Mouse (Mus musculus) cerebellum, postnatal 4 days (tissue): ENCODE results near the gene Zranb2.
A peak's percentile ranks its signal among the peaks of the same experiment; 100 is the strongest.

Source experiments
- DNase-seq, 2 experiments: peaks; one replicate each; pipeline ENCODE4 v3.0.0; 2022; ENCODE audit warnings: low spot score in 2 of 2, mixed read lengths in 1 of 2

The Zranb2 gene

GRCm38 (mm10) chr3:157533964-157534785 lies at the start of gene Zranb2:
TSS of gene Zranb2 (plus strand) at chr3:157534160.
- peak; percentile 86 to 93 for DNase-seq

- DNase-seq, result no peak
These were observed 41.9 kb upstream of the Zranb2 start for GRCm38 (mm10) chr3:157492043-157492442.

GRCm38 (mm10) chr3:157502216-157502615 lies 31.7 kb upstream of the Zranb2 start:
- no peak for DNase-seq

- no peak for DNase-seq
These were observed 19.7 kb upstream of the Zranb2 start for GRCm38 (mm10) chr3:157514116-157514796.

- no peak for DNase-seq
These were observed 17.5 kb upstream of the Zranb2 start for GRCm38 (mm10) chr3:157516471-157516870.

GRCm38 (mm10) chr3:157517992-157518391 lies 16.0 kb upstream of the Zranb2 start:
- DNase-seq, result no peak

GRCm38 (mm10) chr3:157520433-157520832 lies 13.5 kb upstream of the Zranb2 start:
- DNase-seq, result peak; percentile 24 to 54

GRCm38 (mm10) chr3:157523834-157524233 lies 10.1 kb upstream of the Zranb2 start:
- no peak for DNase-seq

GRCm38 (mm10) chr3:157531585-157531984 lies 2.4 kb upstream of the Zranb2 start:
- DNase-seq, result no peak

GRCm38 (mm10) chr3:157534786-157535415 lies 941 bp downstream of the Zranb2 start:
- DNase-seq, result no peak

GRCm38 (mm10) chr3:157549323-157549722 lies 15.4 kb downstream of the Zranb2 start:
- no peak for DNase-seq

- no peak for DNase-seq
These were observed 16.0 kb downstream of the Zranb2 start for GRCm38 (mm10) chr3:157549758-157550600.

- no peak for DNase-seq
These were observed 31.2 kb downstream of the Zranb2 start for GRCm38 (mm10) chr3:157565196-157565595.

- DNase-seq, result no peak
These were observed 33.0 kb downstream of the Zranb2 start, which contains the start of gene Ptger3 for GRCm38 (mm10) chr3:157566725-157567565. TSS of gene Ptger3 (plus strand) at chr3:157566892.

GRCm38 (mm10) chr3:157567566-157568132 lies 33.7 kb downstream of the Zranb2 start:
- DNase-seq, result no peak

- DNase-seq, result no peak
These were observed 38.1 kb downstream of the Zranb2 start for GRCm38 (mm10) chr3:157572011-157572410.

GRCm38 (mm10) chr3:157575441-157576342 lies 41.7 kb downstream of the Zranb2 start:
- DNase-seq, result no peak

GRCm38 (mm10) chr3:157576343-157576722 lies 42.4 kb downstream of the Zranb2 start:
- no peak for DNase-seq

- DNase-seq, result no peak
These were observed 42.9 kb downstream of the Zranb2 start for GRCm38 (mm10) chr3:157576862-157577261.
